Mouse (Mus musculus) limb, embryonic 14.5 days (tissue): ENCODE measurements around the gene Gm20431. TPM values are rescaled to one million over a fixed set of nuclear protein-coding genes. Genes with fewer than 3 reads are reported as not detected.

Experiments used
- ATAC-seq: fragments of 200-750 bp; cut with Nextera tagmentation; 2 replicates; pipeline ENCODE4 v1.8.0; 2017; ENCODE audit warnings: low read depth, moderate number of reproducible peaks, moderate TSS enrichment; ENCODE audit not compliant: low FRiP score
- DNase-seq: peaks from one replicate; pipeline ENCODE4 v3.0.0-alpha.2; 2015; ENCODE audit warnings: low spot score
- H3K27ac ChIP-seq: fragments of 300-500 bp; sonication (generic); replicated peaks from 2 replicates; pipeline ENCODE4 v1.5.1; 2014; ENCODE audit warnings: low read depth, mild to moderate bottlenecking, low read length, moderate library complexity, mixed read lengths
- H3K27me3 ChIP-seq: fragments of 300-500 bp; sonication (generic); 2 replicates; pipeline ENCODE4 v1.6.1; 2014; ENCODE audit warnings: low read length, mixed read lengths; ENCODE audit not compliant: control insufficient read depth, insufficient read depth
- H3K36me3 ChIP-seq: fragments of 300-500 bp; sonication (generic); 2 replicates; pipeline ENCODE4 v1.6.1; 2014; ENCODE audit warnings: mild to moderate bottlenecking, low read length, moderate library complexity, mixed read lengths; ENCODE audit not compliant: control insufficient read depth, insufficient read depth
- H3K4me1 ChIP-seq: fragments of 300-500 bp; sonication (generic); 2 replicates; pipeline ENCODE4 v1.6.1; 2014; ENCODE audit warnings: antibody characterized with exemption, low read length, mixed read lengths; ENCODE audit not compliant: control insufficient read depth, insufficient read depth
- H3K4me2 ChIP-seq: fragments of 300-500 bp; sonication (generic); replicated peaks from 2 replicates; pipeline ENCODE4 v1.6.1; 2014; ENCODE audit warnings: low read depth, mild to moderate bottlenecking, low read length, moderate library complexity; ENCODE audit not compliant: severe bottlenecking
- H3K4me3 ChIP-seq: fragments of 300-500 bp; sonication (generic); replicated peaks from 2 replicates; pipeline ENCODE4 v1.5.1; 2014; ENCODE audit warnings: low read length
- H3K9ac ChIP-seq: fragments of 300-500 bp; sonication (generic); 2 replicates; pipeline ENCODE4 v1.6.1; 2014; ENCODE audit warnings: mild to moderate bottlenecking, low read depth, low read length, moderate library complexity; ENCODE audit not compliant: severe bottlenecking
- H3K9me3 ChIP-seq: fragments of 300-500 bp; sonication (generic); 2 replicates; pipeline ENCODE4 v1.6.1; 2016; ENCODE audit warnings: low read length; ENCODE audit not compliant: control insufficient read depth
- POLR2A ChIP-seq: fragments of 200-500 bp; IDR thresholded peaks from 2 replicates; pipeline ENCODE4 v1.8.0; 2012; ENCODE audit warnings: inconsistent platforms, mild to moderate bottlenecking, moderate library complexity, borderline replicate concordance; ENCODE audit not compliant: insufficient read depth, insufficient read length; ENCODE audit errors: extremely low read depth
- WGBS: fragments of 180-500 bp; shearing (Covaris S2); extraction: QIAGEN DNeasy Blood & Tissue Kit; methylation state at CpG from one replicate; pipeline ENCODE4 v1.1.7; 2014; 5-methylcytosine and 5-hydroxymethylcytosine counted together
- polyA plus RNA-seq, 2 experiments: library from polyadenylated mRNA; depleted of rRNA in 1 of 2; stranded (reverse) in 1 of 2; unstranded in 1 of 2; fragments of >200 nt; fragmentation: Nextera tagmentation in 1 of 2; extraction: Ambion mirVana in 1 of 2; gene quantifications; 2 replicates each; pipeline versions ENCODE4 v1.2.1 to v1.2.3; 2012 to 2014

Gene Gm20431
- polyA plus RNA-seq, 2 experiments: 6.1 to 7.5 TPM

- H3K36me3 ChIP-seq: no peaks in the 10 kb centered on the region
- DNase-seq (no peak), ATAC-seq (no peak)
- no peaks in the 10 kb centered on the region for H3K27me3 ChIP-seq
- H3K9ac ChIP-seq: no peak overlapping the region
- H3K9me3 ChIP-seq: no peaks in the 10 kb centered on the region
- H3K4me2 ChIP-seq: no peak overlapping the region
- peaks cover 20% of the 10 kb centered on the region; the same call in 1 of the 2 replicates for H3K4me1 ChIP-seq
- no peak overlapping the region for H3K4me3 ChIP-seq
- no peak overlapping the region for H3K27ac ChIP-seq
- no peak for TF ChIP-seq POLR2A
- 71% methylated on average over 18 of the region's 18 CpGs for WGBS
These were observed 89.7 kb downstream of the Gm20431 start for GRCm38 (mm10) chr2:167571442-167572220.

- ATAC-seq (no peak), DNase-seq (no peak)
- H3K27me3 ChIP-seq: no peaks in the 10 kb centered on the region
- H3K27ac ChIP-seq: peak overlapping the region; percentile 80
- H3K4me2 ChIP-seq: no peak overlapping the region
- no peaks in the 10 kb centered on the region for H3K9me3 ChIP-seq
- WGBS: 89% methylated on average over 6 of the region's 6 CpGs
- H3K4me1 ChIP-seq: peaks cover 24% of the 10 kb centered on the region; the same call in 1 of the 2 replicates
- H3K36me3 ChIP-seq: no peaks in the 10 kb centered on the region
- no peak for TF ChIP-seq POLR2A
- no peak overlapping the region for H3K9ac ChIP-seq
- H3K4me3 ChIP-seq: no peak overlapping the region
These were observed 90.5 kb downstream of the Gm20431 start for GRCm38 (mm10) chr2:167570815-167571214.

- ATAC-seq: peak; percentile 39; the same call in 1 of the 2 replicates
- Histone ChIP-seq H3K36me3 (no peaks in the 10 kb centered on the region), H3K27ac (peak overlapping the region; percentile 80), H3K4me2 (no peak overlapping the region), H3K9me3 (no peaks in the 10 kb centered on the region), H3K27me3 (no peaks in the 10 kb centered on the region), H3K9ac (no peak overlapping the region), H3K4me3 (no peak overlapping the region), H3K4me1 (peaks cover 31% of the 10 kb centered on the region)
- TF ChIP-seq POLR2A: no peak
- 45% methylated on average over 13 of the region's 13 CpGs for WGBS
- peak; percentile 76 for DNase-seq
These were observed 91.2 kb downstream of the Gm20431 start for GRCm38 (mm10) chr2:167569934-167570651.

- no peak for ATAC-seq
- DNase-seq: no peak
- no peaks in the 10 kb centered on the region for H3K9me3 ChIP-seq
- H3K4me2 ChIP-seq: no peak overlapping the region
- no peak overlapping the region for H3K9ac ChIP-seq
- 82% methylated on average over 9 of the region's 9 CpGs for WGBS
- H3K4me1 ChIP-seq: peaks cover 51% of the 10 kb centered on the region
- no peak overlapping the region for H3K27ac ChIP-seq
- no peak overlapping the region for H3K4me3 ChIP-seq
- H3K36me3 ChIP-seq: no peaks in the 10 kb centered on the region
- no peak for TF ChIP-seq POLR2A
- H3K27me3 ChIP-seq: no peaks in the 10 kb centered on the region
These were observed 93.2 kb downstream of the Gm20431 start for GRCm38 (mm10) chr2:167568112-167568511.

- Histone ChIP-seq H3K36me3 (no peaks in the 10 kb centered on the region), H3K9me3 (no peaks in the 10 kb centered on the region), H3K4me2 (peak overlapping the region; percentile 39), H3K4me3 (0 out of 2 replicates have a peak overlapping the region, but pooled peaks have one; percentile 8), H3K4me1 (peaks cover 68% of the 10 kb centered on the region), H3K27me3 (no peaks in the 10 kb centered on the region), H3K27ac (peak overlapping the region; percentile 84), H3K9ac (peak overlapping the region; percentile 31; the same call in 1 of the 2 replicates)
- TF ChIP-seq POLR2A: no peak
- WGBS: 2% methylated on average over 18 of the region's 19 CpGs
- ATAC-seq: peak; percentile 67
- DNase-seq: peak; percentile 93
These were observed 95.6 kb downstream of the Gm20431 start for GRCm38 (mm10) chr2:167565682-167566081.
